Mouse (Mus musculus) megakaryocyte, embryonic 14.5 days (primary cell): Measurements from ENCODE around the gene Nectin3.

Experiments
- FLI1 ChIP-seq: IDR thresholded peaks from 2 replicates; pipeline ENCODE4 v1.6.1; 2012; ENCODE audit warnings: low read length, inconsistent platforms, mixed read lengths
- GATA1 ChIP-seq: IDR thresholded peaks from 3 replicates; pipeline ENCODE4 v1.6.1; 2012; ENCODE audit warnings: mixed read lengths, low read length, inconsistent platforms, borderline replicate concordance

DNA sequence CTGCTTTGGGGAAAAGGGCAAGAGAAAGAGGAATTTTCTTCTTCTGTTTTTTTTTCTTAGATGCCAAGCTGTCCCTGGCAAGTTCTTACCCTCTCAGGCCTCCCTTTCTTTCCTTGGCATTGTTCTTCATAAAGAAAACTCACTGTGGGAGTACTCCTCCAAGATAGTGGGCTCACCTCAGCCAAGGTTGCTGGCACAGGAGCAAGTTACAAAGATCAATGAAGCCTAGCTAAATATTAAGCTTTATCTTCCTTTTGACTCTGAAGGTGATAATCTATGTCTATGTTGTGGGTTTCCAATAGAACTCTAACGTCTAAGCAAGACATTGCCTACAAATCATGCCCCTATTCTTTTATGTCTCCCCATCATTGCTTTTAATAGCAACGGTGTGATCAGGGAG is 21.3 kb upstream of the Nectin3 start:
- TF ChIP-seq GATA1 (no peak), FLI1 (no peak)
